Mouse (Mus musculus) bone marrow, adult 2 months (tissue): ENCODE results near the gene Lmntd2.

Source experiments
- CTCF ChIP-seq: fragments of 200-500 bp; IDR thresholded peaks from 2 replicates; pipeline ENCODE4 v1.5.1; 2011; ENCODE audit warnings: low read length, control low read depth; ENCODE audit not compliant: control insufficient read depth, insufficient read depth
- POLR2A ChIP-seq: fragments of 200-500 bp; IDR thresholded peaks from 2 replicates; pipeline ENCODE4 v1.6.1; 2011; ENCODE audit warnings: low read depth, mild to moderate bottlenecking, control low read depth, low read length, borderline replicate concordance; ENCODE audit not compliant: control insufficient read depth

- TF ChIP-seq CTCF (no peak), POLR2A (no peak)
These were observed 18.1 kb downstream of the Lmntd2 start for GRCm38 (mm10) chr7:141195754-141196153.
